Mouse (Mus musculus) cerebellum, postnatal 10 days (tissue): ENCODE measurements around the gene Oprl1.
A peak's percentile ranks its signal among the peaks of the same experiment; 100 is the strongest.

Experiments
- DNase-seq, 2 experiments: peaks; one replicate each; pipeline ENCODE4 v3.0.0; 2021; ENCODE audit warnings: mixed read lengths in 2 of 2

Gene Oprl1

DNA sequence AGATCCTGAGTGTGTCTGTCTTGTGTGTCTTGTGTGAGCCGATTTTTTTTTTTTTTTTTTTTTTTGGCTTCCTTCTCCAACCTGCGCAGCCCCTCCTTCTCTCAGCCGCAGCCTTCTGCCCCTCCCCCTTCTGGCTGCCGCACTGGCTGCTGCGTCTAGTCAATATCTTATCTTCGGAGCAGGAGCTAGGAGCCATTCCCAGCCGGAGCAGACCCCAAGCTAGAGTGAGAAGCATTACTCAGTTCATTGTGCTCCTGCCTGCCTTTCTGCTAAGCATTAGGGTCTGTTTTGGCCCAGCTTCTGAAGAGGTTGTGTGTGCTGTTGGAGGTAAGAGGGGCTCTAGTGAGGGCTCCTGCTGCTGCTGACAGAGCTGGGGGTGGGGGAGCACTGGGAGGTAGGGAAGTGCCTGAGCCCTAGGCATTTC is at the start of gene Oprl1:
Oprl1 (plus strand) TSS at position 114 of the 424 bp plus-strand sequence.
- DNase-seq, result peak; percentile 88 to 91

DNA sequence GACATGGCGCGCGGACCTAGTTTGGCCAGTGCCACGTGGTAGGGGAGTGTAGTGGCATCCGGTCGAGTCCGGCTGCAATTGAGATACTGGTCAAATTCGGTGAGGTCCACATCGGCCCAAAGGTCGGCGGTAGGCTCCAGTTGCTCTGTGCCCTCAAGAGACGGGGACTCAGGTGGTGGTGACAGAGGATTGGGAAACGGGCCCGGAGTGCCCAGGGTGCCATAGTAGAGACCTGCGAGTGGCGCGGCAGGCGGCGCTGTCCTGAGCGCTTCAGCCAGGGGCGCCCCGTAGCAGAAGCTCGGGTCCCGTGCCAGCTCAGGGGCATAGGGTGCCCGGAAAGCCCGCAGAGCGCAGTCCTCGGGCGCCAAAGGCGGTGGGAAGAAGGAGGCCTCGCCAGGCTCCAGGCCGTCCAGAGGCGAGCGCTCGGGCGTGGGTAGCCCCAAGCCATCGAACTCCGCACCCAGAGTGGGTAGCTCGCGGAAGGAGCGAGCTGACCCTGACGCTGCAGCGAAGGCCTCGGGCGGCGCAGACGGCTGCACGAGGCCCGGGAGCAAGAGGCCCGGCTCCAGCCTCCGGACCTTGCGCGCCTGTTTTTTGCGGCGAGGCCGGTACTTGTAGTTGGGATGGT is 44.4 kb upstream of the Oprl1 start:
- peak; percentile 51 to 52 for DNase-seq

DNA sequence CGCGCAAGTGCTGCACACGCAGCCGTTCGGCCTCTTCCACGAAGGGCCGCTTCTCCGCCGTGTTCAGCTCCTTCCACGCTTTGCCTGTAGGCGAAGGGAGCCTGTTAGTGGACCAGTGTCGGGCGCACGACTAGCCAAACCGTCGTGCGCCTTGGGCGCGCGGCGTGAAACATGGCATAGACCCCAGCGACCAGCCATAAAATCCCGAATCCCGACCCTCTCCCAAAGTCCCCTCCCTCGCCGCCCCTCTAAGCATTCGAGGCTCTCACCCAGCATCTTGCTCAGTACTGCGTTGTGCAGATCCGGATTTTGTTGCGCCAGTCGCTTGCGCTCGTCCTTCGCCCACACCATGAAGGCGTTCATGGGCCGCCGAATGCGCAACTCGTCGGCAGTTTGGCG is 43.9 kb upstream of the Oprl1 start:
- peak; percentile 36 to 57 for DNase-seq

DNA sequence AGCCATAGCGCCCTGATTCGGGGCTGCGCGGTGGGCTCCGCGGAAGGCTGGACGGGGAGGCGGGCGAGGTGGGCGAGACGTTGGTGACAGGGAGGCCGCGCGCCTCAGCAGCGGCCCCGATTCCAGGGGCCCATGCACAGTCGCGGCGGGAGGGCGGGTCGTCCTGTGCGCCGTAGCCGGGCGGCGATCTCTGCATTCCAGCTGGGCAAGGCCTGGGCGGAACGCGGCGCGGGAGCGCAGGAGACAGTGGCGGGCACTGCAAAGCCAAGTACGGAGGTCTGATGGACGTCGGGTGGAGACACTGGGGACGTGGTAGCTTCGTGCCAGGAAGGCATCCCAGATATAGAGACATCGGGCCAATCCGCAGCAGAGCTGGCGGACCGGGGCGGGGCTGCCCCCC is 43.5 kb upstream of the Oprl1 start, which contains the start of gene Sox18:
Sox18 (minus strand) TSS at position 315 of the 400 bp plus-strand sequence.
- peak in 1 of 2 experiments; percentile 49 for DNase-seq

DNA sequence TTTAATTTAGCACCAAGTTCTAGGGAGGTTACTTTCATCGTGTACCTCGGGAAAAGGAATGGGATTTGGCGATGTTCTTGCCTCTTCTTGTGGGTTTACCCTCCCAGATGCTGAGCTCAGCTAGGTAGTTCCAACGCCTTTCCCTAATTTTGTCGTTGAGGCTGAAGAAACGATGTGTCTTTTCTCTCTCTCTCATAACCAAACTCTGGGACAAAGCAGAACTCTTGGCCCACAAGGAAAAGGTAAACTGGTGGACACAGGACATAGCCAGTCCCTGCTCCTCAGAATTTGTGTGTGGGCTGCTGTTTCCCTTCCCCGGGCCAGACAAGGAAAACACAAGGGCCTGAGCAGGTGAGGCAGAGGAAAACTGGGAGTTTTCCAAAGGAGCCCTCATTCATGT is 42.8 kb upstream of the Oprl1 start:
- no peak for DNase-seq

DNA sequence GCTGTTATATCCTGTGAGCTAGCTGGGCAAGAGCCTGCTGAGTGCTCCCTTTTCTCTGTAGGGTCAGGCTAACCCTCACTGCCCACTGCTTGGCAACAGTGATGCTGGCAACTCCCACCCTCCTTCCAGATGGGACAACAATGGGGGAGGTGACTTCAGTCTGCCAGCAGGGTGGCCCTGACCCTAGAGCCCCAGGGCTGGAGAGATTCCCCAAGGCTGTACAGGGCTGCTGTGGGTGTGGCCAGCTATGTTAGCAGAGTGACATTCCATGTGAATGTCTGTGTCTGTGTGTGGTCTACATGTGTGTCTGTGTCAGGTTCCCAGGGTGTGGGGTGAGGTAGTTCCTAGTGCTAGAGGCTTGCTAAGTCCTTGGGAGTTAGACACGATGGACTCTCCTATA is 41.3 kb upstream of the Oprl1 start:
- peak in 1 of 2 experiments; percentile 56 for DNase-seq

DNA sequence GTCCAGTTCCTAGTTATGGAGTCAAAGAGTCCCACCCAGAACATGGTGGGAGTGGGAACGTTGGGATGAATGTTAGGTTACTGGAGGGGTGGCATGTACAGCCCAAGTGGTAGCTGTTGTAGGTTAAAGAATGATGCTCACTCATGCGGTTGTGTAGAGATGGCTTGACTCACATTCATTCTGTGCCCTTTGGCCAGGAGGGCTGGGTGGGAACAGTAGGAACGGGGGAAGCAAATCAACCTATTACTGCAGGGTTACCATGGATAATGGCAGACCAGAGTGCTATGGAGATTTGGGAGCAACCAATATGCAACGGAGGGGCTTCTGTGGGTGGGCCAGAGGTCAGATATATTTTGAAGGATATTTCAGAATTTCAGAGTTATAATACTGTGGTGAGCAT is 39.9 kb upstream of the Oprl1 start:
- no peak for DNase-seq

DNA sequence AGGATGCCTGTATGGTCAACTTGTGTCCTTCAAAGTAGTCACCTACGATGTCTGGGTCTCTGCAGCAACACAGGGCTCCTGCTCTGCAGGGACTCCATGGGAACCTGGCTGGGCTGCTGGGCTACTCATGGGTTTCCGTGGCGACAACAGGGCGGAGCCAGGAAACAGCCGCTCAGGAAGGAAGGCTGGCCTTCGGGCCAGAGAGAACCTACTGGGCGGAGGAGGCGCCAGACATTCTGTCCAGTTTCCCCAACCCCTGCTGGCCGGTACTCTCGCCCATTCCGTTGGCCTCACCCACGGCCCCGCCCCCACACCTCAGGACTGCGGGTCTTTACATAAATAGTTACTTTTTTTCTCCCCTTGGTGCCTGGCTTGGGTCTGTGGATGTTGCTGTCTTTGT is 39.4 kb upstream of the Oprl1 start:
- DNase-seq, result peak; percentile 68 to 78

DNA sequence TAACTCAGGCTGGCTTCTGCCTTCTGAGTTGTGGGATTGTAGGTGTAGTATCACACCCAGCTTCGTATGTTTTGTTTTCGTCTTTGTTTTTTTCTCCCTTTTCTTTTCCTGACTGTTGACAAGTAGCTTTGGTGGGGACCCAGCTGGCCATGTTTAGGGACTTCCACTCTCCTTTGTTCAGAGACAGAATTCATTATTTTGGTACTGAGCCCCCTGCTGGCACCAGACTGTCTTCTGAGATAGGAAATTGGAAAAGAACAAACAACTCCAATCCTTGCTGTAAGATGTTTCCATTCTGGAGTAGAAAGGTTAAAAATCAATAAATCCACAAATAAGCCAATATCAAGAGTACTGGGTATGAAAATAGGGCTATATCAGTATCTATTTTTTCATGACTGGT is 38.4 kb upstream of the Oprl1 start:
- DNase-seq, result peak; percentile 66

DNA sequence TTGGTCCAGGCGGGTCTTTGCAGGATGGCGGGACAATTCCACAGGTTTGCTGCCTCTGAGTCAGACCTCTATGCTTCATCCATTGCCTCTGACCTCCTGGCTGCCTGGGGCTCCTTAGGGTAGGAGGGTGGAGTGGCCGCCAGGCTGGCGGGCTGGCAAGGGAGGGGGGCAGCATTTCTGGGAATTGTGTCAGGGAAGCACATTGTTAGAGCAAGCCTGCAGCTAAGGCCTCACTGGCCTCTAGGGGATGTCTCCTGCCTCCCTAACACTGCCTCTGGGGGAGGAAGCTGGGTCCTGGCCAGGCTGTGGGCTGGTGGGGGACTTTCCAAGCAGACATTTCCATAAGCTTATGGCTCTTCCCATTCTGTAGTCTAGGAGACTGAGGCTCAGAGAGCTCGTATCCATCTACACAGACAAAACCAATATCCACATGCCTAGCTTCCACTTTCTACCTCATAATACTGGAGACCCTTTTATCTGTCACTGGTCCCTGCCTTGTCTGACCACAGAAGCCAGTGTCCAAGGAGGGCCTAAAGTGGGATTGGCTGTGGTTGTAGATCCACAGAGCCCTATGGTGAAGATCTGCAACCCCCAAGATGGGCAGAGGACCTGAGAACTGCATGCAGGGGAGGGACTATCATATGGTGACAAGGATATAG is 37.6 kb upstream of the Oprl1 start:
- DNase-seq, result peak in 1 of 2 experiments; percentile 37

DNA sequence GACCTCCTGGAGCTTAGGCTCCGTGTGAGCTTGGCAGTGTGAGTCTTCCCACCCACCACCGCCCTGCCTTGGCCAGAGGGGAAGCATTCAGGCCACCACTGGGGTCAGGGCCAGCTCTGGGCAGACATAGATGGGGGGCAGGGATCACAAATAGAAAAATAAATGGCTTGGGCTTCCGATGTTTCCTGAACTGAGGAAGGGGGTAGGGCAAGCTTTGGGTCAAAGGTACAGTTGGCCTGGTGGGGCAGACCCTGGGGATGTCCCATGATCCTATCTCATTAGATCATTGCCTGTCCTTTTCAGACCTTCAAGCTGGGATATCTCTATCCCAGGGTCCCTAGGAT is 37.1 kb upstream of the Oprl1 start:
- no peak for DNase-seq

DNA sequence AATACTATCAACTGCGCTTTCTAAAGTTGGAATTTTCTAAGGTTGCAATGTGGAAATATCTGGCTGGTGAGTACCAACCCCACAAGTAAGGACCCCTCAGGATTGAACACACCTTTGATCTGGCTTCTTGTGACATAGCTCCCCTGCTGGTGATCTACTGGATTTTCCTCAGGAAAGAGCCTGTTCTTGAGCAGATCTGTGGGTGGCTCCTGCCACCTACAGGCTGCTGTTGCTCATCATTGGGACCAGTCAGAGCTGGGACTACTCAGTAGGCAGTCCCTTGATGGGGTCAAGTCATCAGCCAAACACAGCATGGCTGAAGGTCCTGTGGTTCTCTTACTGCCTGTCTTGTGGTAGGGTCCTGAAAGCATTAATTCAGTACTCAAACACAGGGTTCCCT is 36.0 kb upstream of the Oprl1 start:
- peak; percentile 80 to 81 for DNase-seq

DNA sequence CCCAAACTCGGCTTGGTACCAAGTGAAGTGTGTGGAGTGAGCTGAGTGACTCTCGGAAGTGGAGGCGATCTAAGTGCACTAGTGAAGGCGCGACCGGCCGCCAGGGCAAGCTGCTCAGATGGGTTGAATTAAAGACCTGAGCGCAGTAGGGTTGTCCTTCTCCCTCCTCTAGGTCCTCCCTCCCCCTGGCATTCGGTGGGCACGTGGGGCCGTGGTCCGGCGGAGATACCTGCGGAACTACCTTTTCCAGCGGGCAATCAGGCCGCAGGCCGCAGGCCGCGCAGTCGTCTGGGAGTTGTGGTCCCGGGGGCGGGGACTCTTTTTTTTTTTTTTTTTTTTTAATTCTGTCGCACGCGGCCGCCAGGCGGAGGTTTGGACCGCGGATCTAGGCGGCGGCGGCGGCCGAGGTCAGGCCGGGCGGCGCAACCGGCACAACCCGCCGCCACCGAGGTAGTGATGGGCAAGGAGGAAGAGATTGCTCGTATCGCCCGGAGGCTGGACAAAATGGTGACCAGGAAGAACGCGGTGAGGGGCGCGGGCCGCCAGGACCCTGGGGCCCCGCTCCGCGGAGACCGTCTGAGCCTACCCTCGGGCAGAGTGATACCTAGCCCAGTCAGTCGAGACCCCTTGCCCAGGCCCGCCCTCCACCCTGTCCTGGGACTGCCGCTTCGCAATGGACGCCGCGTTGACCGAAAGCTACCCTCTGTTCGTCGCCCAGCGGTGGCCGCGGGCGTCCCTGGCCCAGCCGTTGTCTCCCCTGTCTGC is 34.7 kb upstream of the Oprl1 start, which contains the start of gene Tcea2:
Tcea2 (plus strand) TSS at position 360 of the 765 bp plus-strand sequence.
- DNase-seq, result peak; percentile 88 to 89

DNA sequence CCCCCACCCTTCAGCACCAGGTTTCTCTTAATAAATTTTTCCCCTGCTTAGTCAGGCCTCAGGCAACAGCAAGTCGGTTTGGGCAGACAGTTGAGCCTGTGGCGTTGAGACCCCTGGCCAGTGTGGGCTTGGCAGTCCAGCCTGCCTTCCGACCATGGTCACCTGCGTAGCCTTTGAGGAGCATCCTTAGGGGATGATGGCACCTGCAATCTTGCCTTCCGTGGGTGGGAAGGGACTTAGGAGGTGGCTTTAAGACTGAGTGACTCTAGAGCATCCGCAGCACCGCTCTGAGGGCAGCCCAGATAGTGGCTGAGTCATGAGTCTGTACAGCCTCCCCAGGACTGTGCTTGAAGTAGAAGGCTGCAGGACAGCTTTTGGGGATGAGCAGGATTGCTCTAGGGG is 34.1 kb upstream of the Oprl1 start:
- DNase-seq, result no peak

DNA sequence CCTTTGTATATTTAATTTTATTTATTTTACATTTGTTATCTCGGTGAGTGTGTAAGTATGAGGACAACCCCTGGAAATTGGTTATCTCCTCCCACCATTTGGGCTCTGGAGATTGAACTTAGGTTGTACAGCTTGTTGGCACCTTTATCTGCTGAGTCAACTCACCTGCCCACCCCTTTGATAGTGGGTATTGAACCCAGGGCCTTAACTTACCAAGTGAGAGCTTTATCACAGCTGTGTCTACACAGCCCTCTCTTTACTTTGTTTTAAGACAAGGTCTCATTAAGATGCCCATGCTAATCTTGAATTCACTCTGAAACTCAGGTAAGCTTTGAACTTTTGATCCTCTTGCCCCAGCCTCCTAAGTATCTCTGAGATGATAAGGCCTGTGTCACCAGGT is 32.8 kb upstream of the Oprl1 start:
- DNase-seq, result no peak

DNA sequence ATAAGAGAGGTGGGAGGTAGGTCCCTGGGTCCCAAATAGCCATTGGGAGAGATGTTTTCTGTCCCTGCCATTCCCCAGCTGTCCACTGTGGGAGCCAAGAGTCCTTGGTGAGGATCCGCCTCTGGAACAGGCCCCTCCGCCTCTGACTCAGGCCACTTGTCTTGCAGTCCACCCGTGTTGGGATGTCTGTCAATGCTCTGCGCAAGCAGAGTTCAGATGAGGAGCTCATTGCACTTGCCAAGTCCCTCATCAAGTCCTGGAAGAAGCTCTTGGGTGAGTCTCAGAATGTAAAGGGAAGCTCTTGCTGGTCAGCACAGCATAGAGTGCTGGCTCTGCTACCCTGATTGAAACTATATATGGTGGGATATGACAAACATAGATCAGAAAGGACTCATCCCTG is 31.4 kb upstream of the Oprl1 start:
- no peak for DNase-seq

DNA sequence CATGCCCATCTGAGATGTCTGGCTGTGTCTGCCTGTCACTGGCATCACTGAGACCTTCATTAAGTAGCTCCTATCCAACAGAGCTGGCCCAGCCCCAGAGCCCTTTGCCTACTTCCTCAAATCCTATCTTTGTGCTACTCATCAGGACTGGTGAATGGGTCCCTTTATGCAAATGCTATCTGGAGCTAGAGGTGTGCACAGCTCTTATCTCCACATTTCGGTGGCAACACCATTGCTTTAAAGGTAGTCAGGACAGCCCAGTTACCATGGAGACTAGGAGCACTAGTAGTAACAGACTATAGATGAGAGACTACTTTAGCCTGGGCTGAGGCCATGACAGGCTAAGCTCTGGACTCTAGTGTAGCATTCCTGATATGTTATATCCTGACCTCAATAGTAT is 30.1 kb upstream of the Oprl1 start:
- peak in 1 of 2 experiments; percentile 17 for DNase-seq

DNA sequence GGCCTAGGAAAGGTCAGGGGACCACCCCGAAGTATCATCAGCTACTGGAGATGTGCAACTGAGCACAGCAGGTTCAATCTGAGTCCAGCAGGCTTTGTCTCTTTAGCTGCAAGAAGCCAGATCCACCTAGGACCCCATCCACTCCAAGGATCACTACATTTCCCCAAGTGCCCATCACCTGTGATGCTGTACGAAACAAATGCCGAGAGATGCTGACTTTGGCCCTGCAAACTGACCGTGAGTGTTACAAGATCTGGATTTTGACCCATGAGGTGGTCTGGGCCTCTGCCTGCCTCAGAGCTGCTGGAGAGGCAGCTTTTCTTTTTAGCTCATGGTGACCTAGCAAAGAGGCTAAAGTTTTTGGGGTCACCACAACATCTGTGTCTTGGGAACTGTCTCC is 29.1 kb upstream of the Oprl1 start:
- no peak for DNase-seq

DNA sequence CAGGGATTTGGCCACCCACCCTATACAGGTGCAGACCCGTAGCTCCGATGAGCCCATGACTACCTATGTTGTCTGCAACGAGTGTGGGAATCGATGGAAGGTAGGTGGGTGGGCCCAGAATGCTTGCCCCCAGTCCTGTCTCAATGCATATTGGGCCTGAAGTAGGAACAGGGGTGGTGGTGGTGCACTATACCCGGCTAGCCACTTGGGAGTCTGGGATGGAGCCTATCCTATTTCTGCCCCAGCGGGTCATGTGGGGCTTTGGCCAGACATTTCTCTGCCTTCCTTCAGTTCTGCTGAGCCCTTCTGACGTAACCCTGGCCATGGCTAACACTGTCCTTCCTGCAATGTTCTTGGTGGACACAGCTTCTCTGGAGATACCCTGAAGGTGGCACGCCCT is 27.2 kb upstream of the Oprl1 start:
- DNase-seq, result no peak

DNA sequence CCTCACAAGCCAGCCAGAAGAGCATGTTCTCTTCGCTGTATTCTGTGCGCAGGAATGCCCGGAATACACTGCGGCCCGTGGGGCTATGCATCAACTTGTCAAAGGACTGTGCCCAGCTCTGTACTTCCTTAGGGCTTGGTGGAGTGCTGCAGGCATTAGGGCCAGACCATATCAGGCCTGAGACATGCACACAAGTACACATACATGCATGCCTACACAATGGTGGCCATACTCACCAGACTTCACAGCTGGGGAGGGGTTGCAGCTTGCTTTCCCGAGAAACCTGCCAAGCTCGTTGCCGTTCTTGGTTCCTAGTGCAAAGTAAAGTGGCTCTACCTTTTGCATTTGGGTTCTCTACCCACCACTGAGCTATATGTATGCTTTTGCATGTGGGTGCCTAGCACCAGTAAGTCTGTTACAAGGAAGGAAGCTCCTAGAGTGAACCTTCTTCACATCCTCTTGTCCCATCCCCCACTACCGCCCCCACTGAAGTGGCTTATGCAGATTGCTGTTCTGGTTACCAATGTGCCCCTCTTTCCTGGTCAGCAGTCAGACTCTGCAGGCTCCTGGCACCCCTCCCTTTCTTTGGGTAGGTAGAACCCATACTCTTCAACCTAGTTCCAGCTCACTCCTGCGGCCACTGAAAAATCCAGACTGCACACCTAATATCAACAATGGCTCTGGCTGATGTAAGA is 25.2 kb upstream of the Oprl1 start:
- DNase-seq, result peak; percentile 45 to 61

DNA sequence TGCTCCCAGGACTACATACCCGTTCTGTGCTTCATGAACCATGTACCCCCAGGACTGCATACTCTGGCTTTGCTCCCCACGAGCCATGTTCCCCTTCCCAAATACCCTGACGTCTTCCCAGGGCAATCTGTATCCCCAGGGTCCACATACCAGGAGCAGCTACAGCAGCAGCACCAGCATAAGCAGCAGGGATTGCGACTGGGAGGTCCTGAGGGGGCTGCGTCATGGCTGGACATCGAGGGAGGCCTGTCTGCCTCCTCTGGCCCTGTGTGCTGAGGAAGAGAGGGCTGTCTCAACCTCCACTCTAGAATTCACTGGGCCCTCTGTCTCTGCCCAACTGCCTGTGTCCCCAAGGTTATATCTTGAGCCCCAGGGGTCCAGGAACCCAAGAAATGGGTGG is 23.7 kb upstream of the Oprl1 start:
- peak in 1 of 2 experiments; percentile 5 for DNase-seq

DNA sequence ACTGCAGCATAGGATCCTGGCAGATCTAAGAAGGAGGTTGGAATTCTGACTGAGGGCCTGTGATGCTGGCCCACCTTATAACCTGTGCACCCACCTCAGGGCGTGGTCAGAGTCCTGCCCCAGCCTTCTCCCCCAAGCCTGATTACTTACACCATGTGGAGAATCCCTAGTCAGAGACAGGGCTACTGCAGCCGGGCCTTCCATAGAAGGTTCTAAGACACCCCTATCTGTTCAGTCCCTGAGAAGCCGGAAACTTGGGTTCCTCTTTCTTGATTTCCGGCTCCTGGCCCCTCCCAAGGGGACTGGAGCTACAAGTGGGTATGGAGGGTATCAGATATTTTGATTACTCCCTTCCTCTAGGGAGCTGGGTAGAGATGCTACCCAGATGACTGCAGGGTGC is 23.2 kb upstream of the Oprl1 start:
- DNase-seq, result peak in 1 of 2 experiments; percentile 4

DNA sequence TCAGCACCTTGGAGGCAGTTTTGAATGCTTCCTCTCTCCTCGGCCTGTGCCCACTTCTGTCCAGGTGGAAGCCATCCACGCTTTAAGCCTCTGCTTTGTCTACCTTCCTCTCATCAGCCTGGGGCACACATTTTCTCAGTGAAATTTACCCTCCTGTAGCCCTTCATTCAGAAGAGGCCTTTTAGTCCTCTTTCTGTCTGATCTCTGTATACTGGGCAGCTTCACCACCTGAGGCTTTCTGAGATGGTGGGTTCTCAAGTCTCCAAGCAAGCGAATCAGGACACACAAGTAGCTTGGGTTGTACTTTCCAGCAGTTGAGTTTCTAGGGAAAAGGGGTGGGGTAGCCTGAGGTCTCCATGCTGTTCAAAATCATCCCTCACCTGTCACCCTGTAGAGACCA is 22.5 kb upstream of the Oprl1 start:
- no peak for DNase-seq
